Mouse (Mus musculus): ENCODE data around the gene 4933414I15Rik.
A peak's percentile ranks its signal among the peaks of the same experiment; 100 is the strongest.

4933414I15Rik gene

GRCm38 (mm10) chr11:50943506-50943905 is at the start of gene 4933414I15Rik:
Gene 4933414I15Rik (minus strand): TSS chr11:50943765.
- DNase-seq, result no peak

- no peak for DNase-seq
Observed at GRCm38 (mm10) chr11:50981667-50982066, 38.1 kb upstream of the 4933414I15Rik start, which contains the start of gene Olfr1377. Gene Olfr1377 (plus strand): TSS chr11:50981967.

- no peak for DNase-seq
Observed at GRCm38 (mm10) chr11:50977216-50977615, 33.7 kb upstream of the 4933414I15Rik start.

- no peak for DNase-seq
Observed at GRCm38 (mm10) chr11:50966230-50966629, 22.7 kb upstream of the 4933414I15Rik start, which contains the start of gene Olfr1378. Gene Olfr1378 (plus strand): TSS chr11:50966530.

GRCm38 (mm10) chr11:50964886-50965285 is 21.3 kb upstream of the 4933414I15Rik start:
- no peak for DNase-seq

GRCm38 (mm10) chr11:50953665-50954064 is 10.1 kb upstream of the 4933414I15Rik start, which contains the start of gene Prop1:
Gene Prop1 (minus strand): TSS chr11:50953765.
- DNase-seq, result no peak

GRCm38 (mm10) chr11:50952290-50952689 is 8.7 kb upstream of the 4933414I15Rik start:
- DNase-seq, result no peak

GRCm38 (mm10) chr11:50942386-50942785 is 1.2 kb downstream of the 4933414I15Rik start:
- no peak for DNase-seq

- no peak for DNase-seq
Observed at GRCm38 (mm10) chr11:50939621-50940366, 3.8 kb downstream of the 4933414I15Rik start.

GRCm38 (mm10) chr11:50938435-50938834 is 5.1 kb downstream of the 4933414I15Rik start:
- no peak for DNase-seq

- no peak for DNase-seq
Observed at GRCm38 (mm10) chr11:50932040-50932439, 11.5 kb downstream of the 4933414I15Rik start.

- peak; percentile 41 to 56 for DNase-seq
Observed at GRCm38 (mm10) chr11:50931451-50931866, 12.1 kb downstream of the 4933414I15Rik start, which contains the start of gene Zfp354b. Gene Zfp354b (minus strand): TSS chr11:50931633.

GRCm38 (mm10) chr11:50931021-50931420 is 12.5 kb downstream of the 4933414I15Rik start:
- DNase-seq, result no peak

GRCm38 (mm10) chr11:50930469-50931014 is 13.0 kb downstream of the 4933414I15Rik start:
- DNase-seq, result no peak

- peak; percentile 77 to 80 for DNase-seq
Observed at GRCm38 (mm10) chr11:50915671-50916320, 27.8 kb downstream of the 4933414I15Rik start, which contains the start of gene Zfp2. Gene Zfp2 (minus strand): TSS chr11:50916165.

GRCm38 (mm10) chr11:50914461-50914860 is 29.1 kb downstream of the 4933414I15Rik start:
- DNase-seq, result no peak

- DNase-seq, result no peak
Observed at GRCm38 (mm10) chr11:50913301-50913700, 30.3 kb downstream of the 4933414I15Rik start.

GRCm38 (mm10) chr11:50908136-50908535 is 35.4 kb downstream of the 4933414I15Rik start:
- no peak for DNase-seq

- DNase-seq, result no peak
Observed at GRCm38 (mm10) chr11:50897359-50897758, 46.2 kb downstream of the 4933414I15Rik start.

GRCm38 (mm10) chr11:50892441-50892840 is 51.1 kb downstream of the 4933414I15Rik start:
- no peak for DNase-seq

Measured in spleen, adult 18-20 months (tissue).